Mouse (Mus musculus): ENCODE measurements around the gene Spire2. TPM values are rescaled to one million over a fixed set of nuclear protein-coding genes. Genes with fewer than 3 reads are reported as not detected.

Spire2 gene
- total and polyA plus RNA-seq, 2 experiments from 2014 or later: 0.15 to 0.23 TPM

DNA sequence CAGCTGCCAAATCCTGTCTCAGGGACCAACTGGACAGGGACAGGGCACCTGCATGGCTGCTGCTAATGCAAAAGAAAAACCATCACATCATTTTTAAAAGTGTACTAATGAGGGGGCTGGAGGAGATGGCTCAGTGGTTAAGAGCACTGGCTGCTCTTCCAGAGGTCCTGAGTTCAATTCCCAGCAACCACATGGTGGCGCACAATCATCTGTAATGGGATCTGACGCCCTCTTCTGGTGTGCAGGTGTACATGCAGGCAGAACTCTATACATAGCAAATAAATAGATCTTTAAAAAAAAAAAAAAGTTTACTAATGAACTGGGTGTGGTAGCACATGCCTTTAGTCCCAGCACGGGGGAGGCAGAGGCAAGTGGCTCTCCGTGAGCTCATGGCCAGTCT lies 23.8 kb upstream of the Spire2 start:
- no peak overlapping the region for H3K4me3 ChIP-seq (ENCODE audit: low read depth, low read length)
- no peaks in the 10 kb centered on the region for H3K27me3 ChIP-seq (ENCODE audit: control insufficient read depth, insufficient read depth, low read length)
- H3K4me2 ChIP-seq (ENCODE audit: low read depth, low read length): no peak overlapping the region
- no peak overlapping the region for H3K27ac ChIP-seq (ENCODE audit: low read depth)
- no peak overlapping the region for H3K9ac ChIP-seq (replicated peaks; ENCODE audit: low read depth, low read length)
- ATAC-seq (ENCODE audit: insufficient read depth, low read depth): no peak
- 69% methylated on average over 4 of the region's 4 CpGs for WGBS
- H3K36me3 ChIP-seq (replicated peaks; ENCODE audit: control insufficient read depth, insufficient read depth, low read length): 0 out of 2 replicates have a peak, but pooled peaks cover 20% of the 10 kb centered on the region
- TF ChIP-seq CTCF (IDR thresholded peaks at IDR 0.05; ENCODE audit: low read depth): no peak
- TF ChIP-seq EP300 (IDR thresholded peaks at IDR 0.05; ENCODE audit: low read depth): no peak
- H3K9me3 ChIP-seq (replicated peaks; ENCODE audit: control insufficient read depth, low read length): no peaks in the 10 kb centered on the region
- H3K4me1 ChIP-seq (ENCODE audit: control insufficient read depth, insufficient read depth): no peaks in the 10 kb centered on the region
- no peak for DNase-seq (ENCODE audit: low spot score)

- H3K36me3 ChIP-seq (replicated peaks; ENCODE audit: control insufficient read depth, insufficient read depth, low read length): no peaks in the 10 kb centered on the region
- DNase-seq (ENCODE audit: low spot score) (no peak), ATAC-seq (ENCODE audit: insufficient read depth, low read depth) (peak; percentile 71)
- no peak overlapping the region for H3K27ac ChIP-seq (ENCODE audit: low read depth)
- H3K4me3 ChIP-seq (ENCODE audit: low read depth, low read length): peak overlapping the region; percentile 56
- H3K4me1 ChIP-seq (ENCODE audit: control insufficient read depth, insufficient read depth): peaks cover 6% of the 10 kb centered on the region; the same call in 1 of the 2 replicates
- no peaks in the 10 kb centered on the region for H3K9me3 ChIP-seq (replicated peaks; ENCODE audit: control insufficient read depth, low read length)
- 5% methylated on average over 21 of the region's 21 CpGs for WGBS
- peak overlapping the region; percentile 72 for H3K4me2 ChIP-seq (ENCODE audit: low read depth, low read length)
- H3K9ac ChIP-seq (replicated peaks; ENCODE audit: low read depth, low read length): peak overlapping the region; percentile 40
- TF ChIP-seq CTCF (IDR thresholded peaks at IDR 0.05; ENCODE audit: low read depth) (no peak), EP300 (IDR thresholded peaks at IDR 0.05; ENCODE audit: low read depth) (no peak)
- H3K27me3 ChIP-seq (ENCODE audit: control insufficient read depth, insufficient read depth, low read length): no peaks in the 10 kb centered on the region
Observed at GRCm38 (mm10) chr8:123317781-123318466, 14.6 kb upstream of the Spire2 start.

DNA sequence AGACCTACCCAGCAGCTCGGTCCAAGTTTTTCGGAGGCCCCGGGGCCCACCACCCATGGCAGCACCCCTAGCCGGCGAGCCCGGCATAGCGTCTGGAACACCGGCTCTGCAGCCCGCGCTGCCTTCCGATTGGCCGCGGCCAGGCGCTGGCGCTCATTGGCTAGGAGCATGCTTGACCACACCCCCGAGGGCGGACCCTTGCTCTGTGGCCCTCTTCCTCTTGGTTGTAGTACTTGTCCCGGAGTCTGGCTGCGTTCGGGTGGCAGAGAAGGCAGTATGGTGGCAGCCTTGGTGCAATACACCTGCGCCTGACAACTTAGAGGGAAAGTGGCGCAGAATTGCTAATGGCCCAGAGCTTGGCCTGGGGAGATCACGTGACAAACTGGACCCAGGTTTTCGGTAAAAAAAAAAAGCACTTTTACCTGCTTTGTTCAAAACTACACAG lies 14.0 kb upstream of the Spire2 start, which contains the start of gene Fanca:
Gene Fanca (minus strand): TSS at position 110 of the 445 bp plus-strand sequence.
- no peaks in the 10 kb centered on the region for H3K9me3 ChIP-seq (replicated peaks; ENCODE audit: control insufficient read depth, low read length)
- peak within 1 kb of the TSS; percentile 40 for H3K9ac ChIP-seq (replicated peaks; ENCODE audit: low read depth, low read length)
- peaks cover 6% of the 10 kb centered on the region; the same call in 1 of the 2 replicates for H3K4me1 ChIP-seq (ENCODE audit: control insufficient read depth, insufficient read depth)
- H3K4me3 ChIP-seq (ENCODE audit: low read depth, low read length): peak within 1 kb of the TSS; percentile 56
- H3K27ac ChIP-seq (ENCODE audit: low read depth): no peak within 1 kb of the TSS
- peak within 1 kb of the TSS; percentile 72 for H3K4me2 ChIP-seq (ENCODE audit: low read depth, low read length)
- no peaks in the 10 kb centered on the region for H3K36me3 ChIP-seq (replicated peaks; ENCODE audit: control insufficient read depth, insufficient read depth, low read length)
- peak; percentile 92 for DNase-seq (ENCODE audit: low spot score)
- no peak for TF ChIP-seq EP300 (IDR thresholded peaks at IDR 0.05; ENCODE audit: low read depth)
- TF ChIP-seq CTCF (IDR thresholded peaks at IDR 0.05; ENCODE audit: low read depth): no peak
- ATAC-seq (ENCODE audit: insufficient read depth, low read depth): peak; percentile 100
- under 1% methylated on average over 24 of the region's 24 CpGs for WGBS
- H3K27me3 ChIP-seq (ENCODE audit: control insufficient read depth, insufficient read depth, low read length): no peaks in the 10 kb centered on the region

DNA sequence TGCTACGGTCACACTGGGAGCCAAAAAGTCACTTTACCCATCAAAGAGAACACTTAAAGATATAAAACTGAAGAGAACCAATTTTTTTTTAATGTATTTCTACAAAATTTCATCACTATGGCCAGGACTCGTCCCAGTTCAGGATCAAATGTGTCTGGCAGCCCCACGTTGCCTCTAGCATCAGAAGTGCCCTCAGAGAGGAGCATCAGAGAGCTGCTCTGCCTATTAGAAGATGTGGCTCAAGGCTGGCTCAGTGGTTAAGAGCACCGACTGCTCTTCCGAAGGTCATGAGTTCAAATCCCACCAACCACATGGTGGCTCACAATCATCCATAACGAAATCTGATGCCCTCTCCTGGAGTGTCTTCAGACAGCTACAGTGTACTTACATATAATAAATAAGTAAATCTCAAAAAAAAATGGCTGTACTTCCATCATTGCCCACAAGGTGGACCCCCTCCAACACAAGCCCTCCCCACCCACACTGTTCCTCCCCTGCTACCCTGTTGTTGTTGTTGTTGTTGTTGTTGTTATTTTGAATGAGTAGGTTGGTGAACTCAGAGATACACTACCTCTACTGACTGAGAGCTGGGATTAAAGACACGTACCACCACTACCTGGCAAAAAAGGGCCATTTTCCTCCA lies 12.9 kb upstream of the Spire2 start:
- WGBS: 20% methylated on average over 7 of the region's 7 CpGs
- Histone ChIP-seq H3K36me3 (replicated peaks; ENCODE audit: control insufficient read depth, insufficient read depth, low read length) (no peaks in the 10 kb centered on the region), H3K4me2 (ENCODE audit: low read depth, low read length) (no peak overlapping the region), H3K9ac (replicated peaks; ENCODE audit: low read depth, low read length) (no peak overlapping the region), H3K9me3 (replicated peaks; ENCODE audit: control insufficient read depth, low read length) (no peaks in the 10 kb centered on the region), H3K27me3 (ENCODE audit: control insufficient read depth, insufficient read depth, low read length) (no peaks in the 10 kb centered on the region), H3K4me1 (ENCODE audit: control insufficient read depth, insufficient read depth) (peaks cover 6% of the 10 kb centered on the region; the same call in 1 of the 2 replicates), H3K4me3 (ENCODE audit: low read depth, low read length) (no peak overlapping the region), H3K27ac (ENCODE audit: low read depth) (no peak overlapping the region)
- ATAC-seq (ENCODE audit: insufficient read depth, low read depth) (no peak), DNase-seq (ENCODE audit: low spot score) (peak; percentile 36)
- no peak for TF ChIP-seq EP300 (IDR thresholded peaks at IDR 0.05; ENCODE audit: low read depth)
- peak; percentile 69 for TF ChIP-seq CTCF (IDR thresholded peaks at IDR 0.05; ENCODE audit: low read depth)

DNA sequence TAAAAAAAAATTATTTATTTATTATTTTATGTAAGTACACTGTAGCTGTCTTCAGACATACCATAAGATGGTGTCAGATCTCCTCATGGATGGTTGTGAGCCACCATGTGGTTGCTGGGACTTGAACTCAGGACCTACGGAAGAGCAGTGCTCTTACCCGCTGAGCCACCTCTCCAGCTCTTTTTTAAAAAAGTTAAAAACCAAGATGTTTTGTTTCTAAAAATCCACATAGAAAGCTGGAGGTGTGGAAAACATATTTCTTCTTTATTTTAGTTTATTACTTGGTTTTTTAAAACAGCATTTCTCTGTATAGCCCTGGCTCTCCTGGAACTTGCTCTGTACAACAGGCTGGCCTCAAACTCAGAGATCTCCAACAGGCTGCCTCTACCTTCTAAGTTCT lies 4.0 kb upstream of the Spire2 start:
- Histone ChIP-seq H3K27ac (ENCODE audit: low read depth) (no peak overlapping the region), H3K4me2 (ENCODE audit: low read depth, low read length) (no peak overlapping the region), H3K9me3 (replicated peaks; ENCODE audit: control insufficient read depth, low read length) (no peaks in the 10 kb centered on the region), H3K4me3 (ENCODE audit: low read depth, low read length) (no peak overlapping the region), H3K36me3 (replicated peaks; ENCODE audit: control insufficient read depth, insufficient read depth, low read length) (no peaks in the 10 kb centered on the region), H3K27me3 (ENCODE audit: control insufficient read depth, insufficient read depth, low read length) (peaks cover 25% of the 10 kb centered on the region), H3K4me1 (ENCODE audit: control insufficient read depth, insufficient read depth) (no peaks in the 10 kb centered on the region), H3K9ac (replicated peaks; ENCODE audit: low read depth, low read length) (no peak overlapping the region)
- ATAC-seq (ENCODE audit: insufficient read depth, low read depth): no peak
- 92% methylated on average over 2 of the region's 2 CpGs for WGBS
- no peak for DNase-seq (ENCODE audit: low spot score)
- TF ChIP-seq CTCF (IDR thresholded peaks at IDR 0.05; ENCODE audit: low read depth) (no peak), EP300 (IDR thresholded peaks at IDR 0.05; ENCODE audit: low read depth) (no peak)
